Mouse (Mus musculus): ENCODE results near the gene Upk1a.
A peak's percentile ranks its signal among the peaks of the same experiment; 100 is the strongest.

The Upk1a gene

DNA sequence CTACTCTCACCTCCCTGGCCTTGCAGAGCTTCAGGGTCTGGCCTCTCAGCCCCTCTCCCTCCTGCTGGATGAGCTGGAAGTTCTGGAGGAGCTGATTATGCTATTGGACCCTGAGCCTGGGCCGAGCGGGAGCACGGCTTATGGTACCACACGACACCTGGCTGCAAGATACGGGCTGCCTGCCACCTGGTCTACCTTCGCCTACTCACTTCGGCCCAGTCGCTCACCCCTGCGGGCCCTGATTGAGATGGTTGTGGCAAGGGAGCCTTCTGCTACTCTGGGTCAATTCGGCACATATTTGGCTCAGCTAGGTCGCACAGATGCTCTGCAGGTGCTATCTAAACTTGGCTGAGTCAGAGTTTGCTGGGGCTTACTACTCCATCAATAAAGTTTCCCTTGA is 45.1 kb downstream of the Upk1a start:
- no peak for DNase-seq

DNA sequence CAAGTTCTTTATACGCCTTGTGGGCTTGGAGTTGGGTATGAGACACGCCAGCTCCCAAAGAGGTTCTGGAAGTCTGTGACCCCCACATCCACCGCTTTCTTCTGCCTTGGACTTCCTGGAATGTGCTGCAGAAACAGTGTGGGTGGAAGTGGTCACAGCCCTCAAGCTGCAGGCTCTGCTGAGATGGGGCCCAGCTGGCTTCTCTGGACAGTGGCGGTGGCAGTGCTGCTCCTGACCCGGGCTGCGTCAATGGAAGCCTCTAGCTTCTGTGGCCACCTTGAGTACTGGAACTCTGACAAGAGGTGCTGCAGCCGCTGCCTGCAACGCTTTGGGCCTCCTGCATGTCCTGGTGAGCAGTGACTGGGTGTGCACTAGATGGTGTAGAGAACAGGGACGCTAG is 46.6 kb downstream of the Upk1a start:
- DNase-seq = no peak

DNA sequence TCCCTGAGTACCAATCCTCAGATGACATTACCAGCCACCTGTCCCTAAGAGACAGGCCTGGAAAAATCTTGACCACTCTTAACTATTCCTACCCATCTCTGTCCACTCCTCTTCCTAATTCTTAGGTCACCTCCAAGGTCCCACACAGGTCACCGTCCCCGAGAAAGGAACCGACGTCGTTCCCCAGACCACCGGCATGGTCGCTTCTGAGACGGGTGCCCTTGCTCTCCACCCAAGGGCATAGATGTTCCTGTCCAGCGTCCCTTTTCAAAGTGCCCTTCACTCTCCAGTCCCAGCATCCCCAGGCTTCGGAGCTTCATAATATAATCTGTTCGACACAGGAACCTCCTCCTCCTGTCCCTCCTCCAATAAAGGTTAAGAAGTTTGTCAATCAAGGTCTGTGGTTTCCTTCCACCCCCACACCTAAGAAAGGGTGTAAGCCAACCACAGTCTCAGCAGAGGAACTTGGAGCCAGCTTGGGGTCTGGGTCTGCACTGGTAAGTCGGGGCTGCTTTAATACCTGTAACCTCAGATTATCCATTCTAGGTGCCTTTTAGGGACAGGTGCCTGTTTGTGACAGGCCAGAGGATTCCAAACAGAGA is 47.6 kb downstream of the Upk1a start, which contains the start of gene Igflr1:
TSS of gene Igflr1 (plus strand) at position 458 of the 602 bp plus-strand sequence.
- no peak for DNase-seq

DNA sequence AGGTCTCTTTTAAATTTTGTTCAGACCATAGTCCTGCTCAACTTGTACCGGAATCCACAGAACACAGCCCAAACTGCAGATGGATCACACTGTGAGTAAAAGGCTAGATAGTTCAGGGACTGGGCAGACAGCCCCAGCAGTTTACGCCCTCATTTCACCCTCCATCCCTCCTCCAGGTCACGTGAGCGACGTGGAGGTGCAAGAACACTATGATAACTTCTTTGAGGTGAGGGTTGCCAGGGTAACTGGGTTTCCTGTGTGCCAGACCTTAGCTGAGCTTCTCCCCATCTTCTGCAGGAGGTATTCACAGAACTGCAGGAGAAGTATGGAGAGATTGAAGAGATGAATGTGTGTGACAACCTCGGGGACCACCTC is 48.8 kb downstream of the Upk1a start:
- no peak for DNase-seq

DNA sequence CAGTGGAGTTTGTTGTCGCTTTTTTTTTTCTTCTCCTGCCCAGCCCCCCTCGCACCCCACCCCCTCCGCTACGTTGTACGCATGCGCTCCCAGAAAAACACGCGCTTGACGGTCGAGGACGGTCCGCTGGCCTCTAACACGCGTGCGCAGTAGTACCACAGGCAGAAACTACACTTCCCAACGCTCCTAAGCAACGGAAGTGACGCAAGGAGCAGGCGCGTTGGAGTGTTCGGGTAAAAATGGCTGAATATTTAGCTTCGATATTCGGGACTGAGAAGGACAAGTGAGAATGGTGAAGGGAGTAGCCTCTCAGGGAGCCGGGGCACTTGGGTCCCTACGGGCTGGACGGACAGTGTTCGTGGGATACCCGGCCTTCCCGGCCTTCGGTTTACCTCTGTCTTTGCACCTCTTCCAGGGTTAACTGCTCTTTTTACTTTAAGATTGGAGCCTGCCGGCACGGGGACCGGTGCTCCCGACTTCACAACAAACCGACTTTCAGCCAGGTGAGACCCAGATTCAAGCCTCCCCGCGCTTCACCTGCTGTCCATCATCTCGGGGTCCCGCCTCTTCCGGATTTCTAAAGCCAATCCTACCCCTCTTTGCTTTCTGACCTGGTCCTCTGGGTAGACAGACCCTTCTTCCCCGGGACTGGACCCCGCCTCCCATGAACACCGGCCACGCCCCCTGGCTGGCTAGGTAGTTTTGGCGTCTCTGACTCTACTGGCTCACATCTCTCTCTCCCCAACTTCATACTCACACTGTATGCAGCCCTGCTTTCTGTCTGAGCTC is 49.3 kb downstream of the Upk1a start, which contains the start of the genes U2af1l4, Gm49396 and Psenen:
TSS of gene U2af1l4 (plus strand) at position 185 of the 789 bp plus-strand sequence.
TSS of gene Gm49396 (plus strand) at position 228 of the 789 bp plus-strand sequence.
TSS of gene Psenen (minus strand) at position 511 of the 789 bp plus-strand sequence.
- DNase-seq = peak; percentile 94

DNA sequence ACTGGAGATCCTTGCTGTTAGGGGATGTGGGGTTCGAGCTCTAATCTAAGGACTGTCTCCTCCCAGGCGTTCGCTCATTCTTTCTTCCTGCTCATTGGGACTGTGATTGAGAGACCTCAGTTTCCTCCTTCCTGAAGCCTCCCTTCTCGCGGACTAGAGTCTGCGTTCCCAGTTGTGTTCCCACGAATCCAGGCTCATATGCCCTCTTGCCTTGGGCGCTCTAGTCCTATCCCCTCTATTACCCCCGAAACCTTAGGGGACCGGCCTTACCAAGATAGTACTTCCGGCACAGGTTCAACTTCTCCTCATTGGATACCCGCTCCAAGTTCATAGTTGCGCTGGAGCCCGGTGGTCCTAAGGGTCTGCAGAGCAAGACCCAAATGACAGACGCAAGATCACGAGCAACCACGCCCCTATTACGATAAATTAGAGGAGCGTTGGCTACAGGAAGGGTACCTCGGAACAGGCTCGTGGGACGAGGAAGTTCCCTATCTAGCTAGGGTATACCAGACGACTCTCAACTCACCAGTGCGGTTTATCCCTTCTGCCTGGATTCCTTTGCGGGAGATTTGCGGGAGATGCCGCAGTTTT is 50.0 kb downstream of the Upk1a start:
- DNase-seq = peak; percentile 40

DNA sequence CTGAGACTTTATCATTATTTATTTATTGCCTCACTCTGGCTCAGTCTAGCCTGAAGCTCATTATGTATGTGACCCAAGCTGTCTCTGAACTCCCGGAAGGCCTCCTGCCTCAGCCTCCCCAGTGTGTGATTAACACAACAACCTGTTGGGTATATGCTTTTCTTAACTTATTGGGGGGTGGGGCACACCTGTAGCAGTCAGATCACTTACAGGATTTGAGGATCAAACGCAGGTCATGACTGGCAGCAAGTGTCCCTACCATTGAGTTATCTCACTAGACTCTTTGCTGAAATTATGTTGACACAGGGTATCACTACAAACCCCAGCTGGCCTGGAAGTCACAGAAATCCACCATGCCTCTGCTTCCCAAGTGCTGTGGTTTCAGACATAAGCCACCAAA is 52.4 kb downstream of the Upk1a start:
- DNase-seq = no peak

DNA sequence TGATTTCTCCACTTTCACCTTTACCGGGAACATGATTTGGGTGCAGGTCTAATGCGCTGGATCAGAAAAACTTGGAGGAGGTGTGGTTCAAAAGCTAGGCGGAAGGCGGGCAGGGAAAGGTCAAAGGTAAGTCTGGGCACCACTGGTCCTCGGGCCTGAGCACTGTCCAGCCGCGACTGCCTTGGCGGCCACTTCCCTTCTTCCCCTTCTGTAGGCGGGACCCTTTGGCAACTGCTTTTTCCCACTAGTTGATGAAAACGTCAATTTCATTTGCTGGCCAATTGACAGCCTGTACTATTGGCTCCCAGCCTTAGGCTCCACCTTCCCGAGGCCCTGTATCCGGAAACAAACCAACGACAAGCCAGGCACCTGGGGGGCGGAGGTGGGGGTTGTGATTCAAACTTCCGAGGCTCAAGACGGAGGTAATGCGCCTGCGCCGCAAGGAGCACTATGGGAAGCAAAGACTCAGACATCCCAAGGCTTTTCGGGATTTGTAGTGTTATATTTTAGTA is 53.1 kb downstream of the Upk1a start, which contains the start of gene Lin37:
TSS of gene Lin37 (minus strand) at position 396 of the 512 bp plus-strand sequence.
- DNase-seq = peak; percentile 96

DNA sequence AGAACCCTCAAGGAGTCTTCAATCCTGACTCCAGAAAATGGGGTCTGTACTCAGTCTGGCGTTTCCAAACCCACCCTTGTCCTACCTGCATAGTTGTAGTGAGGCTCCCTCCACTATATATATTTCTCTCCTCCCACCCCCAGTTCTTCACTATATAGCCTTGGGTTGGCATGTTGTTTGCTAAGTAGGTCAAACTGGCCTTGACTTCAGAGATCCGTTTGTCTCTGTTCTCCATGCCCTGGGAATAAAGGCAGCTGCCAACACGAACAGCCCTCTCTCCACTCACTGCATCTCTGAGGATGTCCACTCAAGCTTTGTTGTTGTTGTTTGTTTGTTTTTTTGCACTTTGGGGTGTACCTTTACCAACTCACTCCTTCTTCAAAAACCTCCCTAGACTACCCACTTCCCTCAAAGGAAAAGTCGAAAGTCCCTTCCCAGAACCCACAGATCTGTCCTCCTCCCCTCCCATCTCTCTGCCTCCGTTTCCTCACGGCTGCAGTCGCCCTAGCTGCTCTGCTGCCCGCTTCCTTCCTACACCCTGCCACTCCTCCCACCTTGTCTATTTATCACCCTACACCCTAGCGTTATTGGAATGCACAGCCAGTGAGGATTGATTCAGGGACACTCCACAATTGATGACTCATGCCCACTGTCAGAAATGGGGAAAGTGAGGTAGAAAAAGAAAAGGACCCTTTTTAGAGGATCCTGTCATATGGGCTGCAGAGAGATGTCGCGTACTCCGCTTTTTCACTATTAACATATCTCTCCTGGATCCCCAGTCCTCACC is 53.8 kb downstream of the Upk1a start:
- DNase-seq = no peak

DNA sequence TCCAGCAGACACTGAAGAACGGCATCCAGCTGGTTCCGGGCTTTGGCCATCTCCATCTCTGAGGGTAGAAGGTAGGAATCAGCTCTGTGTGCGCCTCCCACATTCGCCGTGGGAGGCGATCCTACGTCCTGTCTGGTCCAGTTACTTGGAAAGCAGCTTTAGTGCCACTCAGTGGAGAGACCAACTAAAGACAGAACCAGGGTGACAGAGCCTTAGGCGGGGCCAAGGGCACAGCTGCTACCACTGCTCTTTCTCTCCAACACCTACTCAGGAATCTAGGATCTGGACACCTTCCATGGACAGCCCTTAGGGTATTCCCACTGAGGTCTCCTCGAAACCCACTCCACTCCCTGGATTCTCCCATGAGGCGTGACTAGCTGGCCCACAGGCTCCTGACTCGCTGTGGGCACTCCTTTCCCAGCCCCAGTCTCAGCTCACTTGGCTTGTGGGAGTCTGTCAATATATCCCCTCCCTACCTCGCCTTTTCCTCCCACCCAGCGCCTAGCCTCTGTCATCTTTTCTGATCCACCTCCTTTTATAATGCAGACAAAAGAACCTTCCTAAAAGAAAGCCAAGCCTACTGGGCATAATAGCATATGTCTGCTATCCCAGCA is 54.6 kb downstream of the Upk1a start:
- DNase-seq = no peak

DNA sequence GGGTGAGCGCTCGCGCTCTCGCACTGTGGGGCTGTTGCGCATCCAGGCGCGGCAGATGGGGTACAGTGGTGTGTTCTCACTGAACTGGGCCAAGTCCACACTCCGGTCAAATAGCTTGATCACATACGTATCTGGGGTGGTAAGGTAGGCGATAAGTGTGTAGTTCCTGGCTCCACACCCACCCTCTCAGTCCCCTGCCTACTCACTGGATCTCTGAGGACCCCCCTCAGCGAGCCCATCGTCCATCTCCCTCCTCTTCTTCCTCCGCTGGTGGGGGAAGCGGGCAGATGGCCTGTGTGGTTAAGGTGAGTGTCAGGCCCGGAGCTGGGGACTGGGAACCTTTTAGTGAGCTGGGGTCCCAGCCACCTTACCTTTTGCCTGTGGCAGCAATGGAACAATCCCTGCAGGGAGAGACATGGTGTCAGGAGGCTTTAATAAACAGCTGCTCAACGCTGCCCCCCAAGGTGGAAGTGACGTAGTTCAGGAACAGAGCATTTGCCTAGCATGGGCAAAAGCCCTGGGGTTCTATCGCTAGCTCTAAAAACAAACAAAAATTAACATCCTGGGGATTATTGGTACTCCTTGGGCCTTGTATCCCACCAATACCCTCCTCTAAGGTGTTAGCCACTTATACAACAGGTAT is 55.6 kb downstream of the Upk1a start:
- no peak for DNase-seq

DNA sequence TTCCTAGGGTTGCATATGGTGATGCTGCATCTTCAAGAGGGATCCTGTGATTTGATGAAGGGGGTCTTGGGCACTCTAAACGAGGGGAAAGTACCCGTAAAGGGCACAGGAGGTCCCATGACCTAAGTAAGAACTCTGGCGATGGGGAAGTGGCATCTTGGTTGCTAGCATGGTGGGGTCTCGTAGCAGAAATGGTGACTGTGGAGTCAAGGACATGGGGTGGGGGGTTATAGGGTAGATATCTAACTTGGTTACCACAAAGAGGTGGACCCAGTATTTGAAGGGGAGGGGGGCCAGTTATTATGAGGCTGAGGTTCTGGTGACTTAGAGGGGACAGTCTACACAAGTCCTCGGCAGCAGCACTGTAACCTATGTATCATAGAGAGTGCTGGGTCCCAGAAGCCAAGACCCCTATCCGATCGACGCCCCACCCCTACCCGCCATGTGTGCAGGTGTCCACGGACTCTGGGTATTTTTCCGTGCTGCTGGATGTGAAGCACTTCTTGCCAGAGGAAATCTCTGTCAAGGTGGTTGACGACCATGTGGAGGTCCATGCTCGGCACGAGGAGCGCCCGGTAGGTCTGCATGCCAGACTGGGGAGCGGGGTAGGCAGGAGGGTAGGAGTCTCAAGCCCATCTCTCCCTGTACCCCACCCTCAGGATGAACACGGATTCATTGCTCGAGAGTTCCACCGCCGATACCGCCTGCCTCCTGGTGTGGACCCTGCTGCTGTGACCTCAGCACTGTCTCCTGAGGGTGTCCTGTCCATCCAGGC is 58.6 kb downstream of the Upk1a start:
- no peak for DNase-seq

All from right cerebral cortex, postnatal 25 days (tissue).